Mouse (Mus musculus) kidney, adult 18-20 months (tissue): ENCODE measurements at regions not wholly inside any gene's neighbourhood (a gene's known extent, or its start where the extent isn't known, plus 50 kb on each side); places are given as distances from the start of the nearest gene placed in this dataset.
A peak's percentile ranks its signal among the peaks of the same experiment; 100 is the strongest.

ENCODE experiments used
- DNase-seq: peaks from one replicate; pipeline ENCODE4 v3.0.0; 2021

GRCm38 (mm10) chr8:95974889-95975288 is 86.5 kb upstream of the Got2 start:
- no peak for DNase-seq

- DNase-seq: no peak
These were observed 85.9 kb upstream of the Got2 start for GRCm38 (mm10) chr8:95974231-95974630.

GRCm38 (mm10) chr8:95973571-95973970 is 85.2 kb upstream of the Got2 start:
- DNase-seq: no peak

GRCm38 (mm10) chr8:95968828-95969227 is 80.5 kb upstream of the Got2 start:
- DNase-seq: no peak

- no peak for DNase-seq
These were observed 78.1 kb upstream of the Got2 start for GRCm38 (mm10) chr8:95966430-95966829.

GRCm38 (mm10) chr8:95952257-95952656 is 63.9 kb upstream of the Got2 start:
- no peak for DNase-seq

GRCm38 (mm10) chr8:95951794-95952193 is 63.4 kb upstream of the Got2 start:
- DNase-seq: peak; percentile 70
